Mouse (Mus musculus): Measurements from ENCODE around the gene Echdc3.

DNA sequence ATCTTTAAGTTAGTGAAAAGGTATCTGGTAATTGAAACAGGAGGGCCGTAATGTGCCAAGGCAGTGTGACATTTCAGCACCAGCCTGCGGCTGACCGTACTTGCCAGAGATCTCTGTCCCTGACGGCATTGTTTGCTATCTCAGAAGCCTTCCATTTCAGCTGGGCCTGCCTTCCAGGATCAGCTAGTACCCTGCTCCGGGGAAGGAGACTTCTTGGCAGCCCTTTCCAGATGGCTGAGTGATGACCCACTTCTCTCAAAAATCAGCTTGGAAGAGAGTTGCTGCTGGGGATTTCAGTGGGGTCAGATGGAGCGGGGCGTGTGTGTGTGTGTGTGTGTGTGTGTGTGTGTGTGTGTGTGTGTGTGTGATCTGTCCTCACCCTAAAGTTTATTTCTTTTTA, 65.9 kb downstream of the Echdc3 start:
- no peak for TF ChIP-seq CTCF (IDR thresholded peaks at IDR 0.05; ENCODE audit: extremely low read depth, insufficient read depth, insufficient read length, insufficient replicate concordance)
- TF ChIP-seq POLR2A (IDR thresholded peaks at IDR 0.05; ENCODE audit: low read depth, low read length): no peak

Measured in spleen, adult 2 months (tissue).